Mouse (Mus musculus): ENCODE data around the gene Khsrp. TPM values are rescaled to one million over a fixed set of nuclear protein-coding genes. Genes with fewer than 3 reads are reported as not detected.

Gene Khsrp
- total and polyA plus RNA-seq, 2 experiments from 2014 or later: 31.6 to 73.6 TPM

DNA sequence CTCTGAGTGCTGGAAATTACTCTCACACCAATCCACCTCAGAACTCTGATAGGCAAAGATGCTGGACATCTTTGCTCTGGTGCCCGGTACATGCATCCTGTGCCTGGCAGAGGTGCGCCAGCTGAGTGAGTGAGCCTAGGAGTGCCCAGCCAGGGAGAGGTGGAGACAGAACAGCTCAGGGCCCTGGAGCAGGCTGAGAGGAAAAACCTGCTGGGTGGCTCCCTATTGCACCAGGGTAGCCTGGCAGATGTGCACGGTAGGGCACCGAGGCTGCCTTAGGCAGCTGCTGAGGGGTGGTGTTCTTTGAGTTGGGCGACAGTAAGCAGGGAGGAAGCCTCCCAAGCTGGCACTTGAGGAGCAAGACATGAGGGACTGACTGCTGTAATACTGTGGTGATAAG is 49.3 kb downstream of the Khsrp start, which contains the start of gene Acer1:
TSS of gene Acer1 (minus strand) at position 114 of the 400 bp plus-strand sequence.
- no peak for ATAC-seq (ENCODE audit: low FRiP score)
- H3K4me3 ChIP-seq (ENCODE audit: low read depth, low read length): no peak within 1 kb of the TSS
- 73% methylated on average over 5 of the region's 5 CpGs for WGBS

DNA sequence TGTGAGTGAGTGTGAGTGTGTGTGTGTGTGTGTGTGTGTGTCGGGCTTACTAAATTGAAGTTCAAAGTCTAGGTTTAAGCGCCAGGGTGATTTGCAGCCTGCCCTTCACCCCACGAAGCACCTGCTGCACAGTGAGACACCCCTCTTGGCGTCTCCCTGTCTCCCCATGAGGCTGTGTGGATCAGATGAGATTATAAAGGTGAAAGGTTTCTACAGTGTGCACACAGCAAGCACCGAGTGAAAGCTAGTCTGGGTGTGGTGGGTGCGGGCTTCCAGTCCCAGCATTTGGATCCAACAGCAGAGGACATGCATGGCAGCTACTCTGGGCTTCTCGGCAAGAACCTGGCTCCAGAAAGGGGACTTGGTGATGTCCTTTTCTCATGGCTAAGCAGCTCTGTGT is 50.3 kb downstream of the Khsrp start:
- 77% methylated on average over 7 of the region's 7 CpGs for WGBS
- no peaks in the 10 kb centered on the region for H3K36me3 ChIP-seq (ENCODE audit: insufficient read depth, low read length)
- no peak for ATAC-seq (ENCODE audit: low FRiP score)
- no peak for TF ChIP-seq CTCF (IDR thresholded peaks at IDR 0.05)
- H3K27me3 ChIP-seq (ENCODE audit: insufficient read depth, low read length): no peaks in the 10 kb centered on the region
- no peak overlapping the region for H3K4me2 ChIP-seq (ENCODE audit: low read depth, low read length, poor library complexity, severe bottlenecking)
- H3K9ac ChIP-seq (replicated peaks; ENCODE audit: low read length, poor library complexity, severe bottlenecking): no peak overlapping the region
- no peak overlapping the region for H3K27ac ChIP-seq (ENCODE audit: low read depth, low read length)
- H3K4me1 ChIP-seq (ENCODE audit: insufficient read depth, low read length): no peaks in the 10 kb centered on the region
- no peak for DNase-seq (ENCODE audit: low spot score)
- no peaks in the 10 kb centered on the region for H3K9me3 ChIP-seq (ENCODE audit: low read length)
- no peak overlapping the region for H3K4me3 ChIP-seq (ENCODE audit: low read depth, low read length)

More for the DNA sequence above, 49.3 kb downstream of the Khsrp start, which contains the start of gene Acer1:
- no peaks in the 10 kb centered on the region for H3K36me3 ChIP-seq (ENCODE audit: insufficient read depth, low read length)
- no peaks in the 10 kb centered on the region for H3K4me1 ChIP-seq (ENCODE audit: insufficient read depth, low read length)
- no peak within 1 kb of the TSS for H3K4me2 ChIP-seq (ENCODE audit: low read depth, low read length, poor library complexity, severe bottlenecking)
- no peaks in the 10 kb centered on the region for H3K27me3 ChIP-seq (ENCODE audit: insufficient read depth, low read length)
- H3K9me3 ChIP-seq (ENCODE audit: low read length): no peaks in the 10 kb centered on the region
- H3K27ac ChIP-seq (ENCODE audit: low read depth, low read length): no peak within 1 kb of the TSS
- DNase-seq (ENCODE audit: low spot score): no peak
- no peak within 1 kb of the TSS for H3K9ac ChIP-seq (replicated peaks; ENCODE audit: low read length, poor library complexity, severe bottlenecking)
- TF ChIP-seq CTCF (IDR thresholded peaks at IDR 0.05): no peak

DNA sequence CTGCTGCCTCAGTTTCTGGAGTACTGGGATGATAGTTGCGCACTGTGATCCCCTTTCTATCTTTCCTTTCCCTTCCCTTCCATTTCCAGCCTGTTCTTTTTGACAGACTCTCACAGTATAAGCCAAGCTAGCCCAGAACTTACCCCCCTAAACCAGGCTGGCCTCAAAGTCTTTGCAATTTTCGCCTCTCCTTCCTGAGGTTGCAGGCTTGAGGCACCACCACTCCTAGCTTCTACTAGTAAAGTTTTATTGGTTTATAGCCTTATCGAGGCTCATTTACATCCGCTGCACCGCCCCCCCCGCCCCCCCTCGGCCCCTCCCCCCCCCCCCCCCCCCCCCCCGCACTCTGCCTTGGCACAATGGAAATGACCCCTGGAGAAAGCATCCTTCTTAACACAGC is 51.8 kb downstream of the Khsrp start:
- no peak for TF ChIP-seq CTCF (IDR thresholded peaks at IDR 0.05)
- Histone ChIP-seq H3K4me2 (ENCODE audit: low read depth, low read length, poor library complexity, severe bottlenecking) (no peak overlapping the region), H3K4me1 (ENCODE audit: insufficient read depth, low read length) (no peaks in the 10 kb centered on the region), H3K27ac (ENCODE audit: low read depth, low read length) (no peak overlapping the region), H3K4me3 (ENCODE audit: low read depth, low read length) (no peak overlapping the region), H3K9me3 (ENCODE audit: low read length) (no peaks in the 10 kb centered on the region), H3K27me3 (ENCODE audit: insufficient read depth, low read length) (no peaks in the 10 kb centered on the region), H3K9ac (replicated peaks; ENCODE audit: low read length, poor library complexity, severe bottlenecking) (no peak overlapping the region), H3K36me3 (ENCODE audit: insufficient read depth, low read length) (no peaks in the 10 kb centered on the region)
- ATAC-seq (ENCODE audit: low FRiP score): no peak
- WGBS: 40% methylated on average over 7 of the region's 8 CpGs
- DNase-seq (ENCODE audit: low spot score): no peak

DNA sequence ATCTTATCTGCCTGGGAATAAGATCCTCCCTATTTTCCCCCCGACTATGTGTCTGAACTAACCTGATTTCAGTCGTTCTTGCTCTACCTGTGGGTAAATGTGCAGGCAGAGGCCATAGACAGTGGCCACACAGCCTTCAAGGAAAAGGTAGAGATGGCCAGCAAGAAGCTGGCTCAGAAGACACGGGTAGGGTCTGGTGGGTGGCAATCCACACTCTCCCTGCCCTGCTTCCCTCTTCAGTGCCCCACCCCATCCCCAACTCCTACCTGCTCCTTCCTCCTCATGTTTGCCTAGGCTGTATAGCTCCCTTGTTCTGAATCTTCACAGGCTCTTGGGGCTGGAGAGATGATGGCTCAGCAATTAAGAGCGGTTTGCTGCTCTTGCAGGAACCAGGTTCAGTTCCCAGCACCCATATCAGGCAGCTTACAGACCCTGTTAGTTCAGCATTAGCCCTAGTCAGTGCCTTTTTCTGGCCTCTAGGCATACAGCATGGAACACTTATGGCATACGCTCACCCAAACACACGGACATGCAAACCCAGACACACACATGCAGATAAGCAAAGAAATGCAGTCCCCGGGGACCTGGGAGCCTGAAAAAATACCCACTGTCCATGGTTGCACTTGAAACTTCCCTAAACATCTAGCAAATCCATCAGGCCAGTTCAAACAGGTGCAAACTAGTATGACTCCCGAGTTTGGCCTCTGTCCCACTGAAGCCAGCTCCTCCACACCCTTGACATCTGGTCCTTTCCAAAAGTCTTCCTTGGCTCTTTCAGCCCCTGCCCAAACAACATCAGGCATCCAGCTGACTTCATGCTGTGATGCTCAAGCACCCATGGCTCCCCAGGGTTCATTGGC is 54.6 kb downstream of the Khsrp start:
- no peaks in the 10 kb centered on the region for H3K27me3 ChIP-seq (ENCODE audit: insufficient read depth, low read length)
- H3K4me3 ChIP-seq (ENCODE audit: low read depth, low read length): no peak overlapping the region
- H3K9me3 ChIP-seq (ENCODE audit: low read length): no peaks in the 10 kb centered on the region
- ATAC-seq (ENCODE audit: low FRiP score) (no peak), DNase-seq (ENCODE audit: low spot score) (no peak)
- H3K27ac ChIP-seq (ENCODE audit: low read depth, low read length): no peak overlapping the region
- no peaks in the 10 kb centered on the region for H3K4me1 ChIP-seq (ENCODE audit: insufficient read depth, low read length)
- no peaks in the 10 kb centered on the region for H3K36me3 ChIP-seq (ENCODE audit: insufficient read depth, low read length)
- no peak for TF ChIP-seq CTCF (IDR thresholded peaks at IDR 0.05)
- WGBS: 83% methylated on average over 8 of the region's 8 CpGs
- no peak overlapping the region for H3K9ac ChIP-seq (replicated peaks; ENCODE audit: low read length, poor library complexity, severe bottlenecking)
- H3K4me2 ChIP-seq (ENCODE audit: low read depth, low read length, poor library complexity, severe bottlenecking): no peak overlapping the region

DNA sequence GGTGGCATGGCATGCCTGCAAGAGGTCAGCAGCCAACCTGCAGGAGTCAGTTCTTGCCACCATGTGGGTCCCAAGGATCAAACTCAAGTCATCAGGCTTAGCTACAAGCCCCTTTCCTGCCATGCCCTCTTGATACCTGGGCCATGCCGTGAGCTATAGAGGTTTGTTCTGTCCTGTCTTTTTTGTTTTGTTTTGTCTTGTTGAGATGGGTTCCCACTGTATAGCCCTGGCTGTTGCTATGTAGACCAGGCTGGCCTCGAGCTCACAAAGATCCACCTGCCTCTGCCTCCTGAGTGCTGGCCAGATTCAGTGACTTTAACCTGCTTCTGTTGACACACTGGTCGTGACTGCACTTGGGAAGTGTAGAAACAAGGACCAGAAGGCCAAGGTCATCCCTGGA is 55.9 kb downstream of the Khsrp start:
- no peaks in the 10 kb centered on the region for H3K36me3 ChIP-seq (ENCODE audit: insufficient read depth, low read length)
- no peaks in the 10 kb centered on the region for H3K4me1 ChIP-seq (ENCODE audit: insufficient read depth, low read length)
- no peak overlapping the region for H3K4me3 ChIP-seq (ENCODE audit: low read depth, low read length)
- no peak overlapping the region for H3K4me2 ChIP-seq (ENCODE audit: low read depth, low read length, poor library complexity, severe bottlenecking)
- no peaks in the 10 kb centered on the region for H3K9me3 ChIP-seq (ENCODE audit: low read length)
- no peaks in the 10 kb centered on the region for H3K27me3 ChIP-seq (ENCODE audit: insufficient read depth, low read length)
- no peak overlapping the region for H3K9ac ChIP-seq (replicated peaks; ENCODE audit: low read length, poor library complexity, severe bottlenecking)
- DNase-seq (ENCODE audit: low spot score): no peak
- WGBS: 73% methylated on average over 3 of the region's 3 CpGs
- no peak overlapping the region for H3K27ac ChIP-seq (ENCODE audit: low read depth, low read length)
- ATAC-seq (ENCODE audit: low FRiP score): no peak
- TF ChIP-seq CTCF (IDR thresholded peaks at IDR 0.05): no peak

DNA sequence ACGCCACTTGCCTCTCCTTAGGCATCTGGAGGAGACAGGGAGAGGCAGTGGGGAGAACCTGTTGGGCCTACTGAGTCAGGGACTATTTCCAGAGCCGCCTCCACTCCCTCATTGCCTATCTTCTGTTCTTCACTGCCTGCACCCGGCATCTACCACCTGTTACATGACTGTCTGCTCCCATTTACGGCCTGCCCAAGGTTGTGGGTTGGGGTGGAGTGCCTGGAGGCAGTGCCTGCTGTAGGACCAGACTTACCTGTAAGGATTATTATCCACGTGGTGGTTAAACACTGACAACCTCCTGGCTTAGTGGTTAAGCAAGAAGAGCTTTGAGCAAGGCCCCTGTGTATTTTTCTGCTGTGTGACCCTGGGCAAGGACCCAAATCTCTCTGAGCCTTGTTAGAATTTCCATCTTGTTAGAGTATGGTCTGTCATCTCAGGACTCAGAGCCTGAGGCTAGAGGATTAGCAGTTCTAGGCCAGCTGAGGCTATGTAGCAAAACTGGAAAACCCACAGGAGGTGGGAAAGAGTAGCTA is 56.5 kb downstream of the Khsrp start:
- H3K27me3 ChIP-seq (ENCODE audit: insufficient read depth, low read length): no peaks in the 10 kb centered on the region
- no peak overlapping the region for H3K9ac ChIP-seq (replicated peaks; ENCODE audit: low read length, poor library complexity, severe bottlenecking)
- H3K4me1 ChIP-seq (ENCODE audit: insufficient read depth, low read length): no peaks in the 10 kb centered on the region
- H3K4me3 ChIP-seq (ENCODE audit: low read depth, low read length): no peak overlapping the region
- TF ChIP-seq CTCF (IDR thresholded peaks at IDR 0.05): no peak
- ATAC-seq (ENCODE audit: low FRiP score): no peak
- H3K9me3 ChIP-seq (ENCODE audit: low read length): no peaks in the 10 kb centered on the region
- no peak overlapping the region for H3K4me2 ChIP-seq (ENCODE audit: low read depth, low read length, poor library complexity, severe bottlenecking)
- no peaks in the 10 kb centered on the region for H3K36me3 ChIP-seq (ENCODE audit: insufficient read depth, low read length)
- DNase-seq (ENCODE audit: low spot score): no peak
- 79% methylated on average over 5 of the region's 5 CpGs for WGBS
- no peak overlapping the region for H3K27ac ChIP-seq (ENCODE audit: low read depth, low read length)
